Mouse (Mus musculus) gonadal fat pad, adult 2 months (tissue): ENCODE data around the gene Stxbp6. TPM values are rescaled to one million over a fixed set of nuclear protein-coding genes. Genes with fewer than 3 reads are reported as not detected.

Source experiments
- DNase-seq: peaks from one replicate; pipeline ENCODE4 v3.0.0-alpha.2; 2012; ENCODE audit warnings: low read depth
- polyA plus RNA-seq: library from polyadenylated mRNA; depleted of rRNA; stranded (reverse); fragments of >200 nt; gene quantifications from 2 replicates; pipeline ENCODE4 v1.2.3, GENCODE M21; 2012

Gene Stxbp6
- polyA plus RNA-seq, 1 experiment, result 4.9 TPM

- no peak for DNase-seq
These were observed 270.3 kb downstream of the Stxbp6 start for GRCm38 (mm10) chr12:44804213-44804612.
